Mouse (Mus musculus) CH12.LX (cell line): ENCODE measurements at regions not wholly inside any gene's neighbourhood (a gene's known extent, or its start where the extent isn't known, plus 50 kb on each side); places are given as distances from the start of the nearest gene placed in this dataset.
A peak's percentile ranks its signal among the peaks of the same experiment; 100 is the strongest.

Experiments
- DNase-seq: peaks from one replicate; pipeline ENCODE4 v3.0.0-alpha.2; 2013; ENCODE audit errors: extremely low read depth
- H3K27ac ChIP-seq: 2 replicates; pipeline ENCODE4 v1.5.1; 2012; ENCODE audit warnings: low read depth, mild to moderate bottlenecking, control low read depth, moderate library complexity; ENCODE audit not compliant: insufficient read depth
- H3K27me3 ChIP-seq: replicated peaks from 2 replicates; pipeline ENCODE3; 2012; ENCODE audit warnings: inconsistent platforms
- H3K36me3 ChIP-seq, 2 experiments: replicated peaks in 1 of 2; 2 replicates each; pipeline versions ENCODE3 to v1.6.1; 2012; ENCODE audit warnings: inconsistent platforms in 1 of 2, low read length in 1 of 2, mild to moderate bottlenecking in 1 of 2, mixed read lengths in 1 of 2, moderate library complexity in 1 of 2; ENCODE audit not compliant: control insufficient read depth in 1 of 2, insufficient read depth in 1 of 2
- H3K4me1 ChIP-seq, 2 experiments: 2 replicates each; pipeline ENCODE4 v1.6.1; 2012; ENCODE audit warnings: inconsistent platforms in 1 of 2, moderate library complexity in 1 of 2; ENCODE audit not compliant: insufficient read depth in 2 of 2, control insufficient read depth in 1 of 2
- H3K4me2 ChIP-seq: 2 replicates; pipeline ENCODE4 v1.6.1; 2012; ENCODE audit warnings: low read depth, mild to moderate bottlenecking, control low read depth; ENCODE audit not compliant: poor library complexity, insufficient read depth, severe bottlenecking
- H3K4me3 ChIP-seq, 3 experiments: fragments of 150-350 bp in 1 of 3; sonication (generic) in 1 of 3; replicated peaks in 1 of 3; 2 replicates each; pipeline versions ENCODE3 to v1.5.1; 2011 to 2012; ENCODE audit warnings: low read depth in 2 of 3, low read length in 2 of 3, mild to moderate bottlenecking in 2 of 3, moderate library complexity in 2 of 3, control low read depth in 1 of 3, improper control_type of control experiment in 1 of 3, inconsistent platforms in 1 of 3, mixed read lengths in 1 of 3; ENCODE audit not compliant: poor library complexity in 1 of 3
- H3K79me2 ChIP-seq: replicated peaks from 2 replicates; pipeline ENCODE4 v1.6.1; 2012; ENCODE audit warnings: mild to moderate bottlenecking, moderate library complexity; ENCODE audit not compliant: control insufficient read depth, poor library complexity, insufficient read depth, severe bottlenecking; ENCODE audit errors: extremely low read depth
- H3K9ac ChIP-seq: 2 replicates; pipeline ENCODE4 v1.6.1; 2012; ENCODE audit warnings: low read depth, mild to moderate bottlenecking, control low read depth, moderate library complexity; ENCODE audit not compliant: insufficient read depth
- H3K9me3 ChIP-seq: replicated peaks from 2 replicates; pipeline ENCODE3; 2012; ENCODE audit warnings: low read length, inconsistent platforms, mixed read lengths
- BHLHE40 ChIP-seq: IDR thresholded peaks from 2 replicates; pipeline ENCODE4 v1.6.1; 2011; ENCODE audit warnings: mild to moderate bottlenecking, low read depth, low read length, improper control_type of control experiment
- CHD1 ChIP-seq: IDR thresholded peaks from 2 replicates; pipeline ENCODE4 v1.6.1; 2012; ENCODE audit warnings: low read depth, low read length, improper control_type of control experiment, inconsistent platforms
- CTCF ChIP-seq, 2 experiments: IDR thresholded peaks in 1 of 2; conservative IDR thresholded peaks in 1 of 2; 2 replicates each; pipeline ENCODE4 v1.5.1; 2011 to 2012; ENCODE audit warnings: low read depth in 2 of 2, low read length in 2 of 2, improper control_type of control experiment in 1 of 2, inconsistent platforms in 1 of 2, mild to moderate bottlenecking in 1 of 2, moderate library complexity in 1 of 2
- ELF1 ChIP-seq: IDR thresholded peaks from 2 replicates; pipeline ENCODE4 v1.6.1; 2014; ENCODE audit warnings: low read depth, mild to moderate bottlenecking, inconsistent platforms, low read length, improper control_type of control experiment
- EP300 ChIP-seq: IDR thresholded peaks from 2 replicates; pipeline ENCODE4 v1.6.1; 2011; ENCODE audit warnings: low read length, improper control_type of control experiment
- ETS1 ChIP-seq: conservative IDR thresholded peaks from 2 replicates; pipeline ENCODE4 v1.6.1; 2012; ENCODE audit warnings: low read depth, mild to moderate bottlenecking, inconsistent platforms, low read length, improper control_type of control experiment, moderate library complexity
- GABPA ChIP-seq: IDR thresholded peaks from 2 replicates; pipeline ENCODE4 v1.6.1; 2012; ENCODE audit warnings: low read depth, low read length, improper control_type of control experiment, inconsistent platforms; ENCODE audit not compliant: insufficient replicate concordance
- HCFC1 ChIP-seq: IDR thresholded peaks from 2 replicates; pipeline ENCODE4 v1.6.1; 2012; ENCODE audit warnings: low read depth, mild to moderate bottlenecking, inconsistent platforms, low read length, improper control_type of control experiment
- JUN ChIP-seq: IDR thresholded peaks from 2 replicates; pipeline ENCODE4 v1.6.1; 2011; ENCODE audit warnings: low read depth, mild to moderate bottlenecking, low read length, improper control_type of control experiment, moderate library complexity; ENCODE audit not compliant: insufficient read depth
- JUND ChIP-seq: conservative IDR thresholded peaks from 2 replicates; pipeline ENCODE4 v1.6.1; 2011; ENCODE audit warnings: low read depth, low read length, improper control_type of control experiment
- KAT2A ChIP-seq: IDR thresholded peaks from 2 replicates; pipeline ENCODE4 v1.6.1; 2012; ENCODE audit warnings: low read length, improper control_type of control experiment, inconsistent platforms; ENCODE audit not compliant: insufficient replicate concordance
- MAFK ChIP-seq: IDR thresholded peaks from 2 replicates; pipeline ENCODE4 v1.6.1; 2011; ENCODE audit warnings: low read length, improper control_type of control experiment; ENCODE audit not compliant: insufficient replicate concordance
- MAX ChIP-seq: IDR thresholded peaks from 2 replicates; pipeline ENCODE4 v1.6.1; 2011; ENCODE audit warnings: low read length, improper control_type of control experiment
- MAZ ChIP-seq: IDR thresholded peaks from 2 replicates; pipeline ENCODE4 v1.6.1; 2012; ENCODE audit warnings: low read depth, mild to moderate bottlenecking, inconsistent platforms, low read length, improper control_type of control experiment, moderate library complexity
- MYC ChIP-seq: IDR thresholded peaks from 2 replicates; pipeline ENCODE4 v1.6.1; 2011; ENCODE audit warnings: low read depth, mild to moderate bottlenecking, improper control_type of control experiment, low read length
- NELFE ChIP-seq: IDR thresholded peaks from 2 replicates; pipeline ENCODE4 v1.6.1; 2011; ENCODE audit warnings: low read depth, low read length, improper control_type of control experiment
- PAX5 ChIP-seq: IDR thresholded peaks from 2 replicates; pipeline ENCODE4 v1.6.1; 2012; ENCODE audit warnings: low read length, inconsistent platforms, mixed read lengths
- POLR2A ChIP-seq: IDR thresholded peaks from 2 replicates; pipeline ENCODE4 v1.6.1; 2011; ENCODE audit warnings: low read depth, mild to moderate bottlenecking, improper control_type of control experiment, low read length
- POLR2AphosphoS2 ChIP-seq: IDR thresholded peaks from 2 replicates; pipeline ENCODE4 v1.6.1; 2011; ENCODE audit warnings: low read depth, low read length, improper control_type of control experiment
- RAD21 ChIP-seq: IDR thresholded peaks from 2 replicates; pipeline ENCODE4 v1.6.1; 2011; ENCODE audit warnings: low read depth, mild to moderate bottlenecking, low read length, improper control_type of control experiment, moderate library complexity
- RCOR1 ChIP-seq: conservative IDR thresholded peaks from 2 replicates; pipeline ENCODE4 v1.6.1; 2012; ENCODE audit warnings: low read depth, mild to moderate bottlenecking, inconsistent platforms, low read length, improper control_type of control experiment
- SIN3A ChIP-seq: IDR thresholded peaks from 2 replicates; pipeline ENCODE4 v1.6.1; 2012; ENCODE audit warnings: low read length, improper control_type of control experiment, inconsistent platforms
- SMC3 ChIP-seq: IDR thresholded peaks from 2 replicates; pipeline ENCODE4 v1.6.1; 2011; ENCODE audit warnings: low read depth, low read length, improper control_type of control experiment
- TBP ChIP-seq: conservative IDR thresholded peaks from 2 replicates; pipeline ENCODE4 v1.6.1; 2011; ENCODE audit warnings: low read depth, low read length, improper control_type of control experiment
- TCF12 ChIP-seq: IDR thresholded peaks from 2 replicates; pipeline ENCODE4 v1.6.1; 2014; ENCODE audit warnings: low read depth, mild to moderate bottlenecking, inconsistent platforms, low read length, improper control_type of control experiment
- USF2 ChIP-seq: conservative IDR thresholded peaks from 2 replicates; pipeline ENCODE4 v1.6.1; 2011; ENCODE audit warnings: low read depth, low read length, improper control_type of control experiment
- ZC3H11A ChIP-seq: IDR thresholded peaks from 2 replicates; pipeline ENCODE4 v1.6.1; 2012; ENCODE audit warnings: low read depth, mild to moderate bottlenecking, inconsistent platforms, low read length, improper control_type of control experiment
- ZKSCAN1 ChIP-seq: IDR thresholded peaks from 2 replicates; pipeline ENCODE4 v1.6.1; 2012; ENCODE audit warnings: low read depth, inconsistent platforms, low read length, improper control_type of control experiment, borderline replicate concordance
- ZMIZ1 ChIP-seq: IDR thresholded peaks from 2 replicates; pipeline ENCODE4 v1.6.1; 2012; ENCODE audit warnings: low read depth, mild to moderate bottlenecking, inconsistent platforms, low read length, improper control_type of control experiment
- ZNF384 ChIP-seq: IDR thresholded peaks from 2 replicates; pipeline ENCODE4 v1.6.1; 2012; ENCODE audit warnings: low read depth, low read length, improper control_type of control experiment, inconsistent platforms
- dilution Hi-C: fragments of 300-500 bp; cut with MboI; formaldehyde crosslinking; loops from 2 replicates; pipeline ENCODE4 v1.14.3; 2020; ENCODE audit warnings: low sequenced_read_pairs; ENCODE audit not compliant: extremely low pct_unique_long_range_greater_than_20kb, extremely low pct_ligation_motif_present
- in situ Hi-C: fragments of 300-500 bp; cut with MboI; formaldehyde crosslinking; loops from 3 replicates; pipeline ENCODE4 v1.14.3; 2019; ENCODE audit warnings: low sequenced_read_pairs, low pct_ligation_motif_present, low pct_unique_long_range_greater_than_20kb, mixed read lengths

- peak; percentile 52; the same call in 1 of the 2 replicates for TF ChIP-seq ELF1
- TF ChIP-seq TBP: 0 out of 2 replicates have a peak, but pooled peaks have one; percentile 37
- no peak for TF ChIP-seq ZKSCAN1
- TF ChIP-seq USF2: no peak; the same call in 1 of the 2 replicates
- TF ChIP-seq ZNF384: peak; percentile 44; the same call in 1 of the 2 replicates
- no peak for TF ChIP-seq KAT2A
- no peak; the same call in none of the 2 replicates for TF ChIP-seq RAD21
- TF ChIP-seq BHLHE40: peak; percentile 82
- TF ChIP-seq HCFC1: no peak
- 0 out of 2 replicates have a peak, but pooled peaks have one; percentile 7 for TF ChIP-seq MYC
- no peak for TF ChIP-seq PAX5
- TF ChIP-seq CHD1: no peak; the same call in 1 of the 2 replicates
- no peak for TF ChIP-seq MAZ
- no peak for TF ChIP-seq MAFK
- TF ChIP-seq TCF12: peak; percentile 74
- no peak for TF ChIP-seq POLR2AphosphoS2
Observed at GRCm38 (mm10) chr10:17548629-17549580, 174.1 kb upstream of the Cited2 start (continued).

GRCm38 (mm10) chr10:17549711-17550637 is 173.0 kb upstream of the Cited2 start:
- dilution Hi-C loops (no loop called here), in situ Hi-C loops (loop anchor here (10.0 kb wide), 2 partner anchors 115 to 175 kb away; partner anchors contain the start of gene Cited2)
- H3K4me2 ChIP-seq: peak overlapping the region; percentile 76
- no peaks in the 10 kb centered on the region for H3K36me3 ChIP-seq
- H3K27ac ChIP-seq: no peak overlapping the region; the same call in 1 of the 2 replicates
- peaks cover 15 to 39% of the 10 kb centered on the region in 2 experiments for H3K4me1 ChIP-seq
- peak overlapping the region; percentile 67 for H3K9ac ChIP-seq
- H3K9me3 ChIP-seq: no peaks in the 10 kb centered on the region
- no peaks in the 10 kb centered on the region for H3K27me3 ChIP-seq
- H3K79me2 ChIP-seq: no peaks in the 10 kb centered on the region
- DNase-seq: peak; percentile 72
- no peak overlapping the region for H3K4me3 ChIP-seq
- TF ChIP-seq ETS1 (peak; percentile 83), BHLHE40 (peak; percentile 74), POLR2A (no peak), ZMIZ1 (no peak), MAX (peak; percentile 32; the same call in 1 of the 2 replicates), ZKSCAN1 (no peak), KAT2A (no peak), MYC (no peak), MAFK (peak; percentile 69; the same call in 1 of the 2 replicates), HCFC1 (no peak), JUN (peak; percentile 96), RCOR1 (peak; percentile 65; the same call in 1 of the 2 replicates), CHD1 (no peak), PAX5 (no peak), MAZ (no peak), GABPA (no peak), SMC3 (no peak), EP300 (peak; percentile 87), ZC3H11A (no peak), ELF1 (no peak), JUND (peak; percentile 96), NELFE (no peak), ZNF384 (no peak; the same call in 1 of the 2 replicates), SIN3A (peak; percentile 60; the same call in 1 of the 2 replicates), TCF12 (no peak), TBP (no peak), CTCF (conservative IDR thresholded peaks at IDR 0.05 in 1 of 2, IDR thresholded peaks at IDR 0.05 in 1 of 2; ENCODE audit: low read depth in 2 of 2, low read length in 2 of 2) (no peak)
